26 mouse cellular contexts compared by ENCODE assay signal in the genomic region with DNA sequence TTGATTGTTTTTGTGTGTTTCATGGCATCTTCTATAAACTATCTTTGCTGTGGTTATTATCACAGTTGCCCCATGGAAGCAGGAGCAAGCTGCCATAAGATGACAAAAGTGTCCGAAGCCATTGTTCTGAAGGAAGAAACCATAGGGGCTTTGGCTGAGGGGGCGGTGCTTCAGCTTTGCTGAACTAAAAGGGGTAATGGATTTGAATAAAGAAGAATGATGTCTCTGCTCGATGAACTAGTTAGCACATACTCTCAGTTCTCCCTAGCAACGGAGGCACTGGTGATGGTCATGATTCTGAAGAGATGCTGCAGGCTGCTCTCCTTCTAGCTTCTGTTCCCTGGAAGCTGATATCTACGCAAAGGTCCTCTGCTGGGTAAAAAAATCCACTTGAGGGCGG. TPM values are rescaled to one million over a fixed set of nuclear protein-coding genes. Genes with fewer than 3 reads are reported as not detected.
DNase-seq lines count a peak whose midpoint lies in the region; ATAC-seq and TF ChIP-seq lines count a peak whose summit lies in the region.
"Had no signal": no experiment of that assay in that cellular context is flagged by ENCODE, and none has a peak within 500 bp of the region (broad histone marks: within the 10 kb centered on the region; RNA-seq: fewer than 3 reads in every experiment).

No protein-coding gene starts in this region.

- no peak for ATAC-seq in forebrain, embryonic 15.5 days (replicated peaks)
- peak; percentile 82 for ATAC-seq in hindbrain, embryonic 11.5 days (ENCODE audit: low FRiP score)
- ATAC-seq in hindbrain, embryonic 14.5 days (ENCODE audit: low FRiP score), result no peak
- ATAC-seq in neural tube, embryonic 12.5 days (ENCODE audit: low FRiP score, low read depth), result peak; percentile 56; the same call in 1 of the 2 replicates
- ATAC-seq in neural tube, embryonic 15.5 days (ENCODE audit: low FRiP score), result no peak
- ATAC-seq in midbrain, postnatal 0 days (ENCODE audit: low FRiP score), result no peak
- no peak for ATAC-seq in monocyte, adult 5-6 weeks (replicated peaks; ENCODE audit: insufficient number of reproducible peaks, low FRiP score, low TSS enrichment, poor library complexity, severe bottlenecking)
- ATAC-seq: activated CD4-positive, CD25-positive, alpha-beta regulatory T cell, adult 4 months; inflammation-experienced regulatory T-cells, adult 6 months; lung, postnatal 0 days had no signal

- no peak overlapping the region for H3K4me3 ChIP-seq in forebrain, embryonic 10.5 days
- no peak overlapping the region for H3K4me3 ChIP-seq in forebrain, embryonic 15.5 days
- no peak overlapping the region for H3K4me3 ChIP-seq in hindbrain, embryonic 11.5 days (ENCODE audit: low read depth, low read length)
- no peak overlapping the region for H3K4me3 ChIP-seq in hindbrain, embryonic 14.5 days (replicated peaks; ENCODE audit: low read length)
- no peak overlapping the region for H3K4me3 ChIP-seq in neural tube, embryonic 12.5 days
- H3K4me3 ChIP-seq in neural tube, embryonic 15.5 days (replicated peaks), result no peak overlapping the region
- no peak overlapping the region for H3K4me3 ChIP-seq in midbrain, postnatal 0 days (ENCODE audit: low read depth, low read length)
- H3K4me3 ChIP-seq: embryonic facial prominence, embryonic 12.5 days; heart, embryonic 12.5 days; limb, embryonic 15.5 days; liver, embryonic 15.5 days; myocyte had no signal

- 70% methylated on average over 6 of the region's 6 CpGs for WGBS in forebrain, embryonic 10.5 days
- WGBS in forebrain, embryonic 15.5 days, result 36% methylated on average over 6 of the region's 6 CpGs
- WGBS in hindbrain, embryonic 11.5 days, result 28% methylated on average over 6 of the region's 6 CpGs
- 14% methylated on average over 6 of the region's 6 CpGs for WGBS in hindbrain, embryonic 14.5 days
- 30% methylated on average over 6 of the region's 6 CpGs for WGBS in neural tube, embryonic 12.5 days
- WGBS in neural tube, embryonic 15.5 days, result 18% methylated on average over 6 of the region's 6 CpGs
- WGBS in midbrain, postnatal 0 days, result 22% methylated on average over 6 of the region's 6 CpGs

- H3K4me2 ChIP-seq in forebrain, embryonic 15.5 days (replicated peaks), result no peak overlapping the region
- no peak overlapping the region for H3K4me2 ChIP-seq in hindbrain, embryonic 11.5 days (replicated peaks; ENCODE audit: low read depth, low read length)
- no peak overlapping the region for H3K4me2 ChIP-seq in hindbrain, embryonic 14.5 days (replicated peaks)
- H3K4me2 ChIP-seq in neural tube, embryonic 12.5 days (replicated peaks), result peak overlapping the region; percentile 22; the same call in 1 of the 2 replicates
- no peak overlapping the region for H3K4me2 ChIP-seq in neural tube, embryonic 15.5 days
- no peak overlapping the region for H3K4me2 ChIP-seq in midbrain, postnatal 0 days (ENCODE audit: low read depth, low read length, poor library complexity, severe bottlenecking)
- H3K4me2 ChIP-seq: embryonic facial prominence, embryonic 12.5 days; heart, embryonic 12.5 days; limb, embryonic 15.5 days; liver, embryonic 15.5 days had no signal

- 0 out of 2 replicates have a peak overlapping the region, but pooled peaks have one; percentile 25 for H3K27ac ChIP-seq in forebrain, embryonic 10.5 days
- no peak overlapping the region for H3K27ac ChIP-seq in forebrain, embryonic 15.5 days (replicated peaks)
- no peak overlapping the region for H3K27ac ChIP-seq in hindbrain, embryonic 11.5 days (ENCODE audit: low read depth, low read length)
- H3K27ac ChIP-seq in hindbrain, embryonic 14.5 days, result no peak overlapping the region
- H3K27ac ChIP-seq in neural tube, embryonic 12.5 days, result no peak overlapping the region
- H3K27ac ChIP-seq in neural tube, embryonic 15.5 days (replicated peaks), result no peak overlapping the region
- no peak overlapping the region for H3K27ac ChIP-seq in midbrain, postnatal 0 days (ENCODE audit: low read depth, low read length)
- H3K27ac ChIP-seq: embryonic facial prominence, embryonic 12.5 days; limb, embryonic 15.5 days; liver, embryonic 15.5 days; stomach, postnatal 0 days had no signal

- DNase-seq in forebrain, embryonic 10.5 days (ENCODE audit: extremely low spot score, low spot score), result no peak
- peak; percentile 66 for DNase-seq in hindbrain, embryonic 11.5 days (ENCODE audit: low spot score)
- DNase-seq in hindbrain, embryonic 14.5 days (ENCODE audit: low spot score), result no peak
- peak; percentile 20 for DNase-seq in midbrain, postnatal 0 days (ENCODE audit: low spot score)
- DNase-seq: adrenal gland, postnatal 10 days; cerebellum, adult 11-12 months; cerebellum, postnatal 25 days; heart, postnatal 14 days; kidney, adult 9 months; kidney, postnatal 25 days; right cerebral cortex, postnatal 4 days had no signal

- no peaks in the 10 kb centered on the region; the same call in 1 of the 2 replicates for H3K9me3 ChIP-seq in forebrain, embryonic 10.5 days
- H3K9me3 ChIP-seq in forebrain, embryonic 15.5 days, result no peaks in the 10 kb centered on the region
- H3K9me3 ChIP-seq in hindbrain, embryonic 11.5 days (ENCODE audit: control insufficient read depth, low read length), result no peaks in the 10 kb centered on the region
- H3K9me3 ChIP-seq in hindbrain, embryonic 14.5 days (ENCODE audit: control insufficient read depth, low read length), result no peaks in the 10 kb centered on the region
- no peaks in the 10 kb centered on the region for H3K9me3 ChIP-seq in neural tube, embryonic 12.5 days
- H3K9me3 ChIP-seq in neural tube, embryonic 15.5 days (replicated peaks), result no peaks in the 10 kb centered on the region
- no peaks in the 10 kb centered on the region for H3K9me3 ChIP-seq in midbrain, postnatal 0 days (ENCODE audit: low read length)
- H3K9me3 ChIP-seq: embryonic facial prominence, embryonic 12.5 days; G1E; heart, embryonic 12.5 days; limb, embryonic 15.5 days; liver, embryonic 15.5 days had no signal

- H3K27me3 ChIP-seq in forebrain, embryonic 10.5 days (ENCODE audit: poor library complexity, severe bottlenecking), result no peaks in the 10 kb centered on the region
- no peaks in the 10 kb centered on the region for H3K27me3 ChIP-seq in forebrain, embryonic 15.5 days
- H3K27me3 ChIP-seq in hindbrain, embryonic 11.5 days (ENCODE audit: control insufficient read depth, insufficient read depth, low read length), result peaks cover 2% of the 10 kb centered on the region; the same call in 1 of the 2 replicates
- no peaks in the 10 kb centered on the region for H3K27me3 ChIP-seq in hindbrain, embryonic 14.5 days (ENCODE audit: control insufficient read depth, insufficient read depth, low read length)
- H3K27me3 ChIP-seq in neural tube, embryonic 12.5 days (replicated peaks), result no peaks in the 10 kb centered on the region
- no peaks in the 10 kb centered on the region for H3K27me3 ChIP-seq in neural tube, embryonic 15.5 days (replicated peaks)
- no peaks in the 10 kb centered on the region for H3K27me3 ChIP-seq in midbrain, postnatal 0 days (ENCODE audit: insufficient read depth, low read length)
- H3K27me3 ChIP-seq: embryonic facial prominence, embryonic 12.5 days; liver, embryonic 15.5 days had no signal

- no peak overlapping the region for H3K9ac ChIP-seq in forebrain, embryonic 15.5 days (replicated peaks)
- H3K9ac ChIP-seq in hindbrain, embryonic 11.5 days (ENCODE audit: low read depth, low read length), result no peak overlapping the region
- H3K9ac ChIP-seq in hindbrain, embryonic 14.5 days, result no peak overlapping the region
- H3K9ac ChIP-seq in neural tube, embryonic 12.5 days, result no peak overlapping the region
- H3K9ac ChIP-seq in neural tube, embryonic 15.5 days (replicated peaks), result no peak overlapping the region
- no peak overlapping the region for H3K9ac ChIP-seq in midbrain, postnatal 0 days (replicated peaks; ENCODE audit: low read length, poor library complexity, severe bottlenecking)
- H3K9ac ChIP-seq: embryonic facial prominence, embryonic 12.5 days; heart, embryonic 12.5 days; limb, embryonic 15.5 days; liver, embryonic 15.5 days had no signal

- TF ChIP-seq CTCF in midbrain, postnatal 0 days (IDR thresholded peaks at IDR 0.05), result no peak

- H3K36me3 ChIP-seq in forebrain, embryonic 10.5 days (replicated peaks), result no peaks in the 10 kb centered on the region
- no peaks in the 10 kb centered on the region for H3K36me3 ChIP-seq in forebrain, embryonic 15.5 days
- no peaks in the 10 kb centered on the region for H3K36me3 ChIP-seq in hindbrain, embryonic 11.5 days (ENCODE audit: control insufficient read depth, insufficient read depth, low read length)
- no peaks in the 10 kb centered on the region for H3K36me3 ChIP-seq in hindbrain, embryonic 14.5 days (replicated peaks; ENCODE audit: control insufficient read depth, insufficient read depth)
- H3K36me3 ChIP-seq in neural tube, embryonic 12.5 days, result no peaks in the 10 kb centered on the region
- H3K36me3 ChIP-seq in neural tube, embryonic 15.5 days, result no peaks in the 10 kb centered on the region
- H3K36me3 ChIP-seq in midbrain, postnatal 0 days (ENCODE audit: insufficient read depth, low read length), result no peaks in the 10 kb centered on the region
- H3K36me3 ChIP-seq: embryonic facial prominence, embryonic 12.5 days; G1E; heart, embryonic 12.5 days; limb, embryonic 15.5 days; liver, embryonic 15.5 days had no signal

- peaks cover 11% of the 10 kb centered on the region for H3K4me1 ChIP-seq in forebrain, embryonic 10.5 days
- H3K4me1 ChIP-seq in forebrain, embryonic 15.5 days, result no peaks in the 10 kb centered on the region
- H3K4me1 ChIP-seq in hindbrain, embryonic 11.5 days (replicated peaks; ENCODE audit: control insufficient read depth, insufficient read depth, low read length), result no peaks in the 10 kb centered on the region
- H3K4me1 ChIP-seq in hindbrain, embryonic 14.5 days (replicated peaks; ENCODE audit: control insufficient read depth, insufficient read depth, low read length), result 0 out of 2 replicates have a peak, but pooled peaks cover 3% of the 10 kb centered on the region
- H3K4me1 ChIP-seq in neural tube, embryonic 12.5 days, result peaks cover 6% of the 10 kb centered on the region
- H3K4me1 ChIP-seq in neural tube, embryonic 15.5 days, result no peaks in the 10 kb centered on the region
- H3K4me1 ChIP-seq in midbrain, postnatal 0 days (ENCODE audit: insufficient read depth, low read length), result no peaks in the 10 kb centered on the region
- H3K4me1 ChIP-seq: embryonic facial prominence, embryonic 12.5 days; limb, embryonic 15.5 days; liver, embryonic 15.5 days had no signal

RNA-seq across cellular contexts. Expression of a gene that starts 41.8 kb away (rescaled TPM):
- polyA plus RNA-seq in forebrain, embryonic 10.5 days (2016; fragmentation: Nextera tagmentation; extraction: Ambion mirVana), result 0.11 TPM in 1 of 2 replicates, not detected in the other
- polyA plus RNA-seq in forebrain, embryonic 15.5 days (2015; fragmentation: Nextera tagmentation; extraction: Ambion mirVana), result 0.14 and 0.31 TPM in 2 replicates
- polyA plus RNA-seq in hindbrain, embryonic 11.5 days (2014; fragmentation: Nextera tagmentation; extraction: Ambion mirVana), result 0.45 and 0.48 TPM in 2 replicates
- 1.8 and 2.0 TPM in 2 replicates for polyA plus RNA-seq in hindbrain, embryonic 14.5 days (2014; fragmentation: Nextera tagmentation; extraction: Ambion mirVana)
- polyA plus RNA-seq in neural tube, embryonic 12.5 days (2016; fragmentation: Nextera tagmentation; extraction: Ambion mirVana), result 0.22 and 0.23 TPM in 2 replicates
- polyA plus RNA-seq in neural tube, embryonic 15.5 days (2015; fragmentation: Nextera tagmentation; extraction: Ambion mirVana), result 1.3 and 1.5 TPM in 2 replicates
- total RNA-seq in midbrain, postnatal 0 days (2014; rRNA removed), result 1.9 and 2.1 TPM in 2 replicates
- 0.48 and 0.80 TPM in 2 replicates for polyA plus RNA-seq in midbrain, postnatal 0 days (2015; fragmentation: Nextera tagmentation; extraction: Ambion mirVana)
- 0.39 TPM in 1 of 3 replicates, not detected in the others for total RNA-seq in monocyte, adult 5-6 weeks (2017)
- total RNA-seq: megakaryocyte progenitor cell, adult 5-6 weeks had no signal
- polyA plus RNA-seq: G1E, myocyte had no signal

Comparison
In these comparisons a context has a peak if more than half of its experiments do, and no peak if none do; other contexts are left out.
1. DNase-seq: peak in hindbrain, embryonic 11.5 days (single experiment) and midbrain, postnatal 0 days (single experiment); none in forebrain, embryonic 10.5 days (single experiment) and hindbrain, embryonic 14.5 days (single experiment).
2. ATAC-seq: peak in hindbrain, embryonic 11.5 days (single experiment) and neural tube, embryonic 12.5 days (single experiment); none in forebrain, embryonic 15.5 days (single experiment), hindbrain, embryonic 14.5 days (single experiment), neural tube, embryonic 15.5 days (single experiment), midbrain, postnatal 0 days (single experiment) and monocyte, adult 5-6 weeks (single experiment).